Mouse (Mus musculus): ENCODE measurements around the gene Mvb12a.

DNA sequence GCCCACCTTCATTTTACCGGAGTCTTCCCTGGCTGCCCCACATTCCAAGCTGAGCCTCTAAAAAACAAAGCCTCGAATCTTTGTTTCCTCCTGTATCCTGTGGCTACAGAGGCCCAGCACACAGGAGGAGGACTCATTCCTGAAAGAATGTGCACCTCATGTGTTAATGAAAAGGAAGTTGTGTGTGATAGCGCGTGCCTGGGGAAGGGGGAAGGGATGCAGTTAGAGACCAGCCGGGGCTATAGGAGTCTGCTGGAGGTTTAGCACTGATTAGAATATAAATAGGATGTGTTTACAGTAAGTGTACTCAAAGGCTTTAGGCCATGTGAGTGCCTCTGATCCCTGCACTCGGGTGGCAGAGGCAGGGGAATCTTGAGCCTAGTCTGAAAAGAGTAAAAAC, 16.4 kb upstream of the Mvb12a start:
- TF ChIP-seq POLR2A (IDR thresholded peaks at IDR 0.05; ENCODE audit: control insufficient read depth, extremely low read depth, insufficient read depth, low read length, poor library complexity), result no peak
- TF ChIP-seq CTCF (IDR thresholded peaks at IDR 0.05; ENCODE audit: borderline replicate concordance, control insufficient read depth, extremely low read depth, insufficient read depth, low read length, poor library complexity), result no peak

All from thymus, adult 2 months (tissue).